Mouse (Mus musculus) hindbrain, embryonic 12.5 days (tissue): Measurements from ENCODE around the gene Ero1lb. TPM values are rescaled to one million over a fixed set of nuclear protein-coding genes. Genes with fewer than 3 reads are reported as not detected.
"Not testable (repeated sequence)": the region's sequence is repeated elsewhere in the genome, so short reads cannot be mapped to it uniquely, and the experiment has no call there.

Source experiments
- ATAC-seq: fragments of 200-750 bp; cut with Nextera tagmentation; 2 replicates; pipeline ENCODE4 v1.8.0; 2017; ENCODE audit warnings: moderate TSS enrichment; ENCODE audit not compliant: low FRiP score
- H3K27ac ChIP-seq: fragments of 300-500 bp; sonication (generic); 2 replicates; pipeline ENCODE4 v1.5.1; 2016; ENCODE audit warnings: mild to moderate bottlenecking
- H3K27me3 ChIP-seq: fragments of 300-500 bp; sonication (generic); 2 replicates; pipeline ENCODE4 v1.6.1; 2016; ENCODE audit warnings: mild to moderate bottlenecking
- H3K36me3 ChIP-seq: fragments of 300-500 bp; sonication (generic); 2 replicates; pipeline ENCODE4 v1.6.1; 2016; ENCODE audit warnings: mild to moderate bottlenecking
- H3K4me1 ChIP-seq: fragments of 300-500 bp; sonication (generic); 2 replicates; pipeline ENCODE4 v1.6.1; 2016
- H3K4me2 ChIP-seq: fragments of 300-500 bp; sonication (generic); replicated peaks from 2 replicates; pipeline ENCODE4 v1.6.1; 2016; ENCODE audit warnings: mild to moderate bottlenecking
- H3K4me3 ChIP-seq: fragments of 300-500 bp; sonication (generic); 2 replicates; pipeline ENCODE4 v1.5.1; 2016; ENCODE audit warnings: mild to moderate bottlenecking
- H3K9ac ChIP-seq: fragments of 300-500 bp; sonication (generic); 2 replicates; pipeline ENCODE4 v1.6.1; 2016; ENCODE audit warnings: mild to moderate bottlenecking, moderate library complexity
- H3K9me3 ChIP-seq: fragments of 300-500 bp; sonication (generic); replicated peaks from 2 replicates; pipeline ENCODE4 v1.6.1; 2016; ENCODE audit warnings: mild to moderate bottlenecking
- WGBS: fragments of 180-500 bp; shearing (Covaris S2); methylation state at CpG from one replicate; pipeline ENCODE4 v1.1.7; 2016; 5-methylcytosine and 5-hydroxymethylcytosine counted together
- polyA plus RNA-seq: library from polyadenylated mRNA; unstranded; fragments of >200 nt; fragmentation: Nextera tagmentation; extraction: Ambion mirVana; gene quantifications from 2 replicates; pipeline ENCODE4 v1.2.1, GENCODE M21; 2016

Ero1lb gene
- polyA plus RNA-seq, 1 experiment from 2014 or later, result 13.1 TPM

GRCm38 (mm10) chr13:12646676-12647075, 81.0 kb downstream of the Ero1lb start:
- H3K4me1 ChIP-seq, H3K9me3 ChIP-seq, H3K27ac ChIP-seq, H3K27me3 ChIP-seq, ATAC-seq, H3K4me3 ChIP-seq, H3K4me2 ChIP-seq, H3K9ac ChIP-seq, H3K36me3 ChIP-seq: not testable (repeated sequence)
- 82% methylated on average over 5 of the region's 5 CpGs for WGBS

- H3K4me3 ChIP-seq, result peak overlapping the region; percentile 43
- H3K36me3 ChIP-seq, H3K27me3 ChIP-seq, H3K9me3 ChIP-seq, H3K4me1 ChIP-seq: not testable (repeated sequence)
- peak overlapping the region; percentile 77 for H3K27ac ChIP-seq
- WGBS, result under 1% methylated on average over 65 of the region's 79 CpGs
- H3K4me2 ChIP-seq, result peak overlapping the region; percentile 46
- peak overlapping the region; percentile 57; the same call in 1 of the 2 replicates for H3K9ac ChIP-seq
- peak; percentile 91 for ATAC-seq
Observed at GRCm38 (mm10) chr13:12650020-12650876, 84.6 kb downstream of the Ero1lb start.

GRCm38 (mm10) chr13:12650877-12651176, 85.2 kb downstream of the Ero1lb start:
- H3K27ac ChIP-seq, H3K9me3 ChIP-seq, H3K4me1 ChIP-seq, H3K27me3 ChIP-seq, H3K36me3 ChIP-seq: not testable (repeated sequence)
- WGBS, result 1% methylated on average over 13 of the region's 13 CpGs
- Histone ChIP-seq H3K4me3 (peak overlapping the region; percentile 34), H3K4me2 (peak overlapping the region; percentile 46), H3K9ac (peak overlapping the region; percentile 27; the same call in 1 of the 2 replicates)
- peak; percentile 82; the same call in 1 of the 2 replicates for ATAC-seq

Other genes with a start within 250 kb of the Ero1lb start
- 6.2 and 26.2 TPM in 2 replicates for gene Actn2, start 225.1 kb upstream of the Ero1lb start, polyA plus RNA-seq
- 24.8 and 26.8 TPM in 2 replicates for gene Heatr1, start 170.8 kb upstream of the Ero1lb start, polyA plus RNA-seq
- 14.5 and 17.2 TPM in 2 replicates for gene Lgals8, start 100.9 kb upstream of the Ero1lb start, polyA plus RNA-seq
- gene Edaradd, start 45.4 kb upstream of the Ero1lb start, polyA plus RNA-seq, result 0.94 and 1.4 TPM in 2 replicates
- gene Prl2c3, start 234.2 kb downstream of the Ero1lb start, polyA plus RNA-seq, result not detected in 2 replicates